Mouse (Mus musculus) ES-E14 (cell line): ENCODE data around the gene Ube2h. TPM values are rescaled to one million over a fixed set of nuclear protein-coding genes. Genes with fewer than 3 reads are reported as not detected.
A peak's percentile ranks its signal among the peaks of the same experiment; 100 is the strongest.
"Not testable (repeated sequence)": the region's sequence is repeated elsewhere in the genome, so short reads cannot be mapped to it uniquely, and the experiment has no call there.

ENCODE experiments used
- DNase-seq: peaks from one replicate; pipeline ENCODE4 v3.0.0-alpha.2; 2013; ENCODE audit warnings: low read depth, low spot score
- H3K27ac ChIP-seq: 2 replicates; pipeline ENCODE4 v1.5.1; 2012; ENCODE audit warnings: low read depth, mild to moderate bottlenecking, low read length, moderate library complexity, mixed read lengths; ENCODE audit not compliant: poor library complexity, insufficient read depth, severe bottlenecking
- H3K36me3 ChIP-seq: 2 replicates; pipeline ENCODE4 v1.6.1; 2012; ENCODE audit warnings: mild to moderate bottlenecking, low read length, moderate library complexity, mixed read lengths; ENCODE audit not compliant: control insufficient read depth, poor library complexity, insufficient read depth, severe bottlenecking
- H3K4me1 ChIP-seq, 2 experiments: fragments of 150-350 bp in 1 of 2; sonication (generic) in 1 of 2; 2 replicates each; pipeline ENCODE4 v1.6.1; 2012; ENCODE audit warnings: low read length in 2 of 2, mild to moderate bottlenecking in 1 of 2, mixed read lengths in 1 of 2; ENCODE audit not compliant: control insufficient read depth in 2 of 2, insufficient read depth in 2 of 2, poor library complexity in 1 of 2
- H3K4me3 ChIP-seq, 2 experiments: fragments of 150-350 bp in 1 of 2; sonication (generic) in 1 of 2; 2 replicates each; pipeline ENCODE4 v1.5.1; 2012; ENCODE audit warnings: low read length in 2 of 2, low read depth in 1 of 2, mild to moderate bottlenecking in 1 of 2, mixed read lengths in 1 of 2; ENCODE audit not compliant: insufficient read depth in 1 of 2, poor library complexity in 1 of 2, severe bottlenecking in 1 of 2
- H3K9ac ChIP-seq: 2 replicates; pipeline ENCODE4 v1.6.1; 2012; ENCODE audit warnings: low read depth, mild to moderate bottlenecking, low read length, mixed read lengths; ENCODE audit not compliant: poor library complexity, insufficient read depth, severe bottlenecking
- H3K9me3 ChIP-seq: fragments of 150-350 bp; sonication (generic); 2 replicates; pipeline ENCODE4 v1.6.1; 2012; ENCODE audit warnings: low read depth, mild to moderate bottlenecking, low read length; ENCODE audit not compliant: control insufficient read depth, insufficient read depth
- CHD2 ChIP-seq: IDR thresholded peaks from 2 replicates; pipeline ENCODE4 v1.6.1; 2014; ENCODE audit warnings: mild to moderate bottlenecking, low read depth, low read length, inconsistent platforms
- HCFC1 ChIP-seq: IDR thresholded peaks from 2 replicates; pipeline ENCODE4 v1.6.1; 2012; ENCODE audit warnings: low read length, inconsistent platforms, borderline replicate concordance; ENCODE audit not compliant: insufficient read depth
- MAFK ChIP-seq: IDR thresholded peaks from 2 replicates; pipeline ENCODE4 v1.6.1; 2014; ENCODE audit warnings: mild to moderate bottlenecking, low read depth, low read length, inconsistent platforms; ENCODE audit not compliant: insufficient read depth
- ZC3H11A ChIP-seq: IDR thresholded peaks from 2 replicates; pipeline ENCODE4 v1.6.1; 2012; ENCODE audit warnings: low read depth, mild to moderate bottlenecking, inconsistent platforms, low read length, borderline replicate concordance
- ZNF384 ChIP-seq: IDR thresholded peaks from 2 replicates; pipeline ENCODE4 v1.6.1; 2012; ENCODE audit warnings: low read depth, low read length, inconsistent platforms
- in situ Hi-C, 2 experiments: fragments of 600-800 bp; cut with MboI; formaldehyde crosslinking; loops; one replicate each; pipeline ENCODE4 v1.15.1; 2025; ENCODE audit warnings: low sequenced_read_pairs in 2 of 2, inconsistent platforms in 1 of 2; ENCODE audit not compliant: unreplicated experiment in 2 of 2
- total RNA-seq: library from RNA; depleted of rRNA; stranded (reverse); fragments of 300-350 nt; gene quantifications from 2 replicates; pipeline ENCODE4 v1.2.3, GENCODE M21; 2012

Gene Ube2h
- total RNA-seq, 1 experiment: 16.6 TPM

DNA sequence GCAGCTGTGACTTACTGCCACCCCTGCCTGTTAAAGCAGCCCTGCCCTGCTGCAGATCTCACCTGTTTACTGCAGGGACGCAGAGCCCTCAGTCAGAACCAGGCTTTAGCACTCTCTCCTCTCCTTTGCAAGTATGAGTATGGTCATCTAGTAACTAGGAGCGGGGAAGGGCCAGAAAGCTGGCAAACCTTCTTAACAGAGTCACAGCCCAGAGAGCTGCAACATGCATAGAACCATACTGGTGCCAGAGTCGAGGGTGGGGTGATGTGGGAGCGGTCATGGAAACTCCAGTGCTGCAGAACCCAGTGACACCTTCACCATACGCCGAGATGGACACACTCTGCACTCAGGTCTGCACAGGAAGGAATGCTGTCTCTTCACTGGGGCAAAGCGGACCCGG lies 91.9 kb downstream of the Ube2h start:
- TF ChIP-seq ZC3H11A: no peak
- TF ChIP-seq HCFC1: no peak
- no peak overlapping the region for H3K4me3 ChIP-seq
- peaks cover 2% of the 10 kb centered on the region; the same call in 1 of the 2 replicates for H3K36me3 ChIP-seq
- no peaks in the 10 kb centered on the region for H3K4me1 ChIP-seq
- H3K9ac ChIP-seq: no peak overlapping the region
- no peaks in the 10 kb centered on the region for H3K9me3 ChIP-seq
- no peak overlapping the region for H3K27ac ChIP-seq
- DNase-seq: no peak
- in situ Hi-C loops: no loop called here

DNA sequence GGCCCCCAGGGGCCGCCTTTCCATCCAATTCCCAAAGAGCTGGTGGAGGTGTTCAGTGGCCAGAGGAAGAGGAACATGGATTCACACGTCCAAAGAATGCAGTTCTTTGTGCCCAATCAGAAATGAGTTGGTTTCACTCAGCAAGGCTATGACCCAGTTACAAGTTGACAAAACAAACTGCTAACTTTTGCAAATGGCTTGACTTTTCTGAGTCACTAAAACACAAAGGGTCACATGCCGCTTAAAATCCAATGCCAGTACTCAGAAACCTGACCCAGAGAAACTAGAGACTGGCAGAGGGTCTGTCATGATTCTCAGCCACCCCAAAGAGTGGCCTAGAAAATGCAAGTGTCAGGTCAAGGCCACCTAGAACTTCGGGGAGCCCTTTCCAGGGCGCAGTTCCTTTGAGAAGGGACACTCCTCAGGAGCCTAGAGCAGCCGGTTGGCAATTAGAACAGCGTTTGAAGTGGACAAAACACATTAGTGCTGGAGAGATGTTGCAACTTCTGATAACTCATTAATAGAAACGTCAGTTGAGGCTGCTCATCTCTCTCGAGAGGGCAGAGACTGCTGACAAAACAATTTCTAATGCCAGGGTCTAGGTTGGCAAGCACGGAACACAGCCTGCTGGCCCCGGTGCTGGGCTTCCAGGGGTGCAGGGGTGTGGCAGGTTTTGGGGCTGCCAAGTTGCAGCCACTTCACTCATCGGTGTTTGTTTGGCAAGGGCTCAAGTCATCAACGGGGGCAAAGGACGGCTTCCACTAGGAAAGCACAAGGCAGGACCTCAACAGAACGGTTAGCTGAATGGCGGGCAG lies 92.5 kb downstream of the Ube2h start:
- in situ Hi-C loops: no loop called here
- H3K36me3 ChIP-seq: peaks cover 2% of the 10 kb centered on the region; the same call in 1 of the 2 replicates
- H3K27ac ChIP-seq: no peak overlapping the region
- no peaks in the 10 kb centered on the region for H3K4me1 ChIP-seq
- no peak overlapping the region for H3K9ac ChIP-seq
- DNase-seq: no peak
- H3K4me3 ChIP-seq: no peak overlapping the region
- H3K9me3 ChIP-seq: no peaks in the 10 kb centered on the region
- TF ChIP-seq CHD2 (no peak), ZC3H11A (no peak), ZNF384 (no peak), HCFC1 (no peak), MAFK (no peak)

DNA sequence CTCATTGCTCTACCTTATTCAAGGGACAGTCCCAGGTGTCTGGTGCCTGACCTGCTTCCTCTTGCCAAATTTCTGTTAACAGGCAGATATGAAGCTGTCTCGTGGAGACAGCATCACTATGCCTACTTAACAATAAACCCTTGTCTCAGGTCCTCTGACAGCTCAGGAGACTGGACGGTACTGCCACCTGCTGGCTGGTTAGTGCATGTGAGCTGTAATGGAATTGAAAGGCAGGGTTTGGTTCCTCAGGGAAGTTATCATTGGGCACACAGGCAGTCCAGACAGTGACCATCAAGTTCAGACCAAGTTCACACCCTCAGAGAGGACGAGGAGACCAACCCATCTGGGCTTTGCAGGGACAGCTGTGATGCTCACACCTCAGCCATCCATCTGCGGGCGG lies 93.6 kb downstream of the Ube2h start:
- Histone ChIP-seq H3K9me3 (no peaks in the 10 kb centered on the region), H3K36me3 (peaks cover 2% of the 10 kb centered on the region; the same call in 1 of the 2 replicates), H3K4me3 (no peak overlapping the region), H3K4me1 (no peaks in the 10 kb centered on the region), H3K9ac (no peak overlapping the region), H3K27ac (no peak overlapping the region)
- TF ChIP-seq ZC3H11A: peak; percentile 91
- TF ChIP-seq MAFK: no peak
- DNase-seq: peak; percentile 78
- in situ Hi-C loops: no loop called here

DNA sequence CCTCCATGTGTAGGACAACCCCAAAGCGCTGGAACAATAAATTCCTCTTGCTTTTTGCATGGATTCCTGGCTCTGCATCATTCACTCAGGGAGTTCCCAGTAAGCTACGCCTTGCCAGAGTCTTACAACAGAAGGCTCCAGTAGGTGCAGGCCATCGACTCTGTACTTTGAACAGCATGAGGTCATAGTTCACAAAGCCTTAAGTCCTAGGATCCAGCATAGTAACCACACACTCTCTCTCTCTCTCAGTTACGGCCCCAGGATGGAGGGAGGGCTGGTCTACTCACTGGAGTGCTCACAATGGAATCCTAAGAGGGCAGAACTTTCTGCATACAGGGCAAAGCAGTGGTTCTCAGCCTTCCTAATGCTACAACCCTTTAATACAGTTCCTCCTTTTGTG lies 95.5 kb downstream of the Ube2h start:
- TF ChIP-seq CHD2: no peak
- TF ChIP-seq ZC3H11A: no peak
- TF ChIP-seq ZNF384: no peak
- TF ChIP-seq HCFC1: no peak
- no peak for TF ChIP-seq MAFK
- no peak overlapping the region for H3K27ac ChIP-seq
- in situ Hi-C loops: loop anchor here in 1 of 2 experiments (10.0 kb wide), 2 partner anchors 114 to 444 kb away; partner anchors contain the start of gene Ahcyl2

DNA sequence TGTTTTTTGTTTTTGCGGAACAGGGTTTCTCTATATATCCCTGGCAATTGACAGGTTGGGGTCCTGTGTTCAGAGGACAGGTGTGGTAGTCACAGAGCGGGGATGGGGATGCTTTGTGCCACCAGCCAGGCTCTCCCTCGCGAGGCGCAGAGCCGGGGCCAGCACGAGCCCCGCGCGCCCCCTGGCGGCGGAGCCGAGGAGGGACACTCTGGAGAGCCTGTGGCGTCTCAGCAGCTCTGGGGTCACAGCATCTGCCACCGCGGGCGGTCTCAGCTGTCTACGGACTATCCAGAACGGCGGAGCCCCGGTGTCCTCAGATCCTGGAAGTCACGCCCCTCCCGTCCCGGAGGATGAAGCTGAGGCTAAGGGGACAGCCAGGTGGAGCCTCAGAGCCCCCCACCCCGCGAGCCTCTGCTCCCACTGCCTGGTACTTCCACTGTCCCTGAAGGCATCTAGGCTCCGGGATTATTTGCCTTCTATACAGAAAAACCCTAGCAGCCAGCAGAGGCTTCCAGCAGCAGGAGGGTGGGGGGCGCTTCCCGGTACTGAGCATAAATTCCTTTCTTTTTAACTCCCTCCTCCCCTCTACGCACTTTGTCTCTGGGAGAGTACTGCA lies 98.6 kb downstream of the Ube2h start:
- Histone ChIP-seq H3K27ac (no peak overlapping the region), H3K9ac (no peak overlapping the region; the same call in 1 of the 2 replicates)
- in situ Hi-C loops: loop anchor here in 1 of 2 experiments (10.0 kb wide), 2 partner anchors 111 to 441 kb away; partner anchors contain the start of gene Ahcyl2

More for the DNA sequence above, 95.5 kb downstream of the Ube2h start:
- Histone ChIP-seq H3K4me1 (no peaks in the 10 kb centered on the region), H3K36me3 (no peaks in the 10 kb centered on the region; the same call in 1 of the 2 replicates), H3K9me3 (no peaks in the 10 kb centered on the region), H3K4me3 (no peak overlapping the region), H3K9ac (no peak overlapping the region)
- DNase-seq: no peak

DNA sequence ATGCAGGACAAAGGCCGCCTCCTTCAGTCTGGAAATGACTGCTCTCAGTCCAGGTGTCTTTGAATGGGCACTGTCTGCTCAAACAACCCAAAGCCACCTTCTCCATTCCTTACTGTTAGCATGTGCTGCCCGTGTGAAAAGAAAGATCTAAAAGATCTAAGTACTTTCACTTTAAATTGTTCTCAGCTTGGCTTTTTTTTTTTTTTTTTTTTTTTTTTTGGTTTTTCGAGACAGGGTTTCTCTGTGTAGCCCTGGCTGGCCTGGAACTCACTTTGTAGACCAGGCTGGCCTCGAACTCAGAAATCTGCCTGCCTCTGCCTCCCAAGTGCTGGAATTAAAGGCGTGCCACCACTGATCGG lies 99.2 kb downstream of the Ube2h start:
- H3K9me3 ChIP-seq, H3K4me1 ChIP-seq, DNase-seq, H3K27ac ChIP-seq, H3K36me3 ChIP-seq: not testable (repeated sequence)
- in situ Hi-C loops: loop anchor here in 1 of 2 experiments (10.0 kb wide), 2 partner anchors 110 to 440 kb away; partner anchors contain the start of gene Ahcyl2
- Histone ChIP-seq H3K9ac (peak overlapping the region; percentile 46; the same call in 1 of the 2 replicates), H3K4me3 (peak overlapping the region; percentile 28 to 34; a peak in 3 of 4 replicates)

More for the DNA sequence above, 98.6 kb downstream of the Ube2h start:
- Histone ChIP-seq H3K9me3 (no peaks in the 10 kb centered on the region), H3K4me1 (no peaks in the 10 kb centered on the region), H3K4me3 (peak overlapping the region; percentile 43; a peak in 3 of 4 replicates), H3K36me3 (no peaks in the 10 kb centered on the region)
- no peak for TF ChIP-seq MAFK
- no peak for TF ChIP-seq HCFC1
- no peak for TF ChIP-seq CHD2
- TF ChIP-seq ZC3H11A: peak; percentile 96
- no peak; the same call in 1 of the 2 replicates for TF ChIP-seq ZNF384
- peak; percentile 62 for DNase-seq
